17 mouse cellular contexts compared by ENCODE assay signal in genomic region chr1:107897743-107898437, GRCm38 (mm10).
"Had no signal": no experiment of that assay in that cellular context is flagged by ENCODE, and none has a peak within 500 bp of the region (broad histone marks: within the 10 kb centered on the region; RNA-seq: fewer than 3 reads in every experiment).

No protein-coding gene starts in this region.

- H3K4me2 ChIP-seq: kidney, embryonic 15.5 days; liver, embryonic 13.5 days; neural tube, embryonic 12.5 days; neural tube, embryonic 15.5 days; stomach, embryonic 15.5 days had no signal

- H3K36me3 ChIP-seq: kidney, embryonic 15.5 days; liver, embryonic 13.5 days; neural tube, embryonic 12.5 days; neural tube, embryonic 15.5 days; stomach, embryonic 15.5 days had no signal

- H3K4me1 ChIP-seq: kidney, embryonic 15.5 days; liver, embryonic 13.5 days; neural tube, embryonic 12.5 days; neural tube, embryonic 15.5 days; stomach, embryonic 15.5 days had no signal

- H3K27ac ChIP-seq: kidney, embryonic 15.5 days; left cerebral cortex, adult 2 months; liver, embryonic 13.5 days; neural tube, embryonic 12.5 days; neural tube, embryonic 15.5 days; stomach, embryonic 15.5 days had no signal

- H3K27me3 ChIP-seq: kidney, embryonic 15.5 days; liver, embryonic 13.5 days; neural tube, embryonic 12.5 days; neural tube, embryonic 15.5 days; stomach, embryonic 15.5 days had no signal

- DNase-seq: kidney, adult 8-10 months; kidney, postnatal 10 days; kidney, postnatal 36 days; layer of hippocampus, postnatal 36 days; liver, embryonic 13.5 days; lung, adult 2 months; lung, postnatal 14 days; lung, postnatal 4 days; retina, postnatal 1 day; right cerebral cortex, postnatal 25 days; spleen, adult 18-20 months; thymus, postnatal 25 days had no signal

- H3K9me3 ChIP-seq: kidney, embryonic 15.5 days; liver, embryonic 13.5 days; neural tube, embryonic 12.5 days; neural tube, embryonic 15.5 days; stomach, embryonic 15.5 days had no signal

- H3K4me3 ChIP-seq: kidney, embryonic 15.5 days; left cerebral cortex, adult 2 months; liver, embryonic 13.5 days; neural tube, embryonic 12.5 days; neural tube, embryonic 15.5 days; stomach, embryonic 15.5 days had no signal

- H3K9ac ChIP-seq: kidney, embryonic 15.5 days; liver, embryonic 13.5 days; neural tube, embryonic 12.5 days; neural tube, embryonic 15.5 days; stomach, embryonic 15.5 days had no signal
